Mouse (Mus musculus): Measurements from ENCODE around the gene Zfyve1. TPM values are rescaled to one million over a fixed set of nuclear protein-coding genes. Genes with fewer than 3 reads are reported as not detected.

Gene Zfyve1
- total RNA-seq (2023), result 10 to 100 TPM; 34.0 to 35.5 TPM

GRCm38 (mm10) chr12:83597025-83597501 is at the start of gene Zfyve1:
Gene Zfyve1 (minus strand): TSS chr12:83597222.

GRCm38 (mm10) chr12:83630936-83631335 is 33.9 kb upstream of the Zfyve1 start, which contains the start of gene Rbm25:
Gene Rbm25 (plus strand): TSS chr12:83631236.

GRCm38 (mm10) chr12:83520311-83520890 is 76.6 kb downstream of the Zfyve1 start, which contains the start of gene Dcaf4:
Gene Dcaf4 (plus strand): TSS chr12:83520466.

Other genes starting within 250 kb of the Zfyve1 start
- gene Dpf3, start 109.5 kb downstream of the Zfyve1 start, total RNA-seq (2023), result not detected
- 10 to 100 TPM; 25.0 to 36.7 TPM for gene Dcaf4, start 76.8 kb downstream of the Zfyve1 start, total RNA-seq (2023)
- gene Rbm25, start 34.0 kb upstream of the Zfyve1 start, total RNA-seq (2023), result 100 to 1,000 TPM; 309 to 325 TPM
- 10 to 100 TPM; 69.3 to 82.8 TPM for gene Psen1, start 90.9 kb upstream of the Zfyve1 start, total RNA-seq (2023)
- 1 to 10 TPM; 1.4 to 1.5 TPM for gene Papln, start 166.4 kb upstream of the Zfyve1 start, total RNA-seq (2023)

All from B cell, adult 67 days (primary cell).